Mouse (Mus musculus) liver, postnatal 0 days (tissue): ENCODE data around the gene Wfs1. TPM values are rescaled to one million over a fixed set of nuclear protein-coding genes. Genes with fewer than 3 reads are reported as not detected.

ENCODE experiments used
- ATAC-seq: fragments of 200-750 bp; cut with Nextera tagmentation; 2 replicates; pipeline ENCODE4 v1.8.0; 2017; ENCODE audit warnings: mild to moderate bottlenecking, moderate library complexity
- DNase-seq: peaks from one replicate; pipeline ENCODE4 v3.0.0-alpha.2; 2016
- H3K27ac ChIP-seq: fragments of 300-500 bp; sonication (generic); 2 replicates; pipeline ENCODE4 v1.5.1; 2014; ENCODE audit warnings: antibody characterized with exemption, moderate library complexity, mild to moderate bottlenecking, low read depth
- H3K27me3 ChIP-seq: fragments of 300-500 bp; sonication (generic); 2 replicates; pipeline ENCODE4 v1.6.1; 2014; ENCODE audit warnings: low read length, control low read depth, mixed read lengths; ENCODE audit not compliant: insufficient read depth
- H3K36me3 ChIP-seq: fragments of 300-500 bp; sonication (generic); replicated peaks from 2 replicates; pipeline ENCODE4 v1.6.1; 2014; ENCODE audit warnings: mild to moderate bottlenecking, control low read depth, low read length, moderate library complexity, mixed read lengths; ENCODE audit not compliant: insufficient read depth
- H3K4me1 ChIP-seq: fragments of 300-500 bp; sonication (generic); 2 replicates; pipeline ENCODE4 v1.6.1; 2014; ENCODE audit warnings: antibody characterized with exemption, mild to moderate bottlenecking, control low read depth; ENCODE audit not compliant: insufficient read depth
- H3K4me2 ChIP-seq: fragments of 300-500 bp; sonication (generic); 2 replicates; pipeline ENCODE4 v1.6.1; 2014; ENCODE audit warnings: low read depth, mild to moderate bottlenecking, low read length, moderate library complexity, mixed read lengths
- H3K4me3 ChIP-seq: fragments of 300-500 bp; sonication (generic); 2 replicates; pipeline ENCODE4 v1.5.1; 2014; ENCODE audit warnings: low read depth, low read length
- H3K9ac ChIP-seq: fragments of 300-500 bp; sonication (generic); replicated peaks from 2 replicates; pipeline ENCODE4 v1.6.1; 2014; ENCODE audit warnings: mild to moderate bottlenecking, moderate library complexity
- H3K9me3 ChIP-seq: fragments of 300-500 bp; sonication (generic); 2 replicates; pipeline ENCODE4 v1.6.1; 2016; ENCODE audit warnings: mild to moderate bottlenecking, control low read depth, low read length, mixed read lengths
- CTCF ChIP-seq: sonication (generic); IDR thresholded peaks from 2 replicates; pipeline ENCODE4 v1.5.1; 2016; ENCODE audit warnings: antibody characterized with exemption, low read depth
- EP300 ChIP-seq: IDR thresholded peaks from 2 replicates; pipeline ENCODE4 v1.6.1; 2016; ENCODE audit warnings: antibody characterized with exemption, low read depth, mild to moderate bottlenecking
- WGBS: fragments of 180-500 bp; shearing (Covaris S2); extraction: QIAGEN DNeasy Blood & Tissue Kit; methylation state at CpG from one replicate; pipeline ENCODE4 v1.1.7; 2014; ENCODE audit not compliant: insufficient replicate concordance; 5-methylcytosine and 5-hydroxymethylcytosine counted together
- polyA plus RNA-seq: library from polyadenylated mRNA; unstranded; fragments of >200 nt; fragmentation: Nextera tagmentation; extraction: Ambion mirVana; gene quantifications from 2 replicates; pipeline ENCODE4 v1.2.1, GENCODE M21; 2015

Wfs1 gene
- polyA plus RNA-seq, 1 experiment from 2014 or later: 1.9 TPM

GRCm38 (mm10) chr5:36938021-36938420, 51.0 kb downstream of the Wfs1 start:
- TF ChIP-seq CTCF: no peak
- TF ChIP-seq EP300: no peak
- DNase-seq (no peak), ATAC-seq (no peak)
- Histone ChIP-seq H3K9ac (no peak overlapping the region), H3K4me3 (no peak overlapping the region), H3K27ac (no peak overlapping the region), H3K4me1 (no peaks in the 10 kb centered on the region), H3K36me3 (no peaks in the 10 kb centered on the region), H3K4me2 (no peak overlapping the region), H3K27me3 (no peaks in the 10 kb centered on the region), H3K9me3 (no peaks in the 10 kb centered on the region)
- 75% methylated on average over 5 of the region's 5 CpGs for WGBS

GRCm38 (mm10) chr5:36936548-36936947, 52.5 kb downstream of the Wfs1 start:
- no peak overlapping the region for H3K27ac ChIP-seq
- no peak overlapping the region for H3K9ac ChIP-seq
- 71% methylated on average over 7 of the region's 7 CpGs for WGBS
- H3K36me3 ChIP-seq: no peaks in the 10 kb centered on the region
- TF ChIP-seq CTCF (no peak), EP300 (no peak)
- no peak for ATAC-seq
- H3K9me3 ChIP-seq: no peaks in the 10 kb centered on the region
- H3K4me2 ChIP-seq: no peak overlapping the region
- no peak for DNase-seq
- H3K4me3 ChIP-seq: no peak overlapping the region
- H3K27me3 ChIP-seq: no peaks in the 10 kb centered on the region
- H3K4me1 ChIP-seq: no peaks in the 10 kb centered on the region

- Histone ChIP-seq H3K4me1 (no peaks in the 10 kb centered on the region), H3K27ac (no peak overlapping the region), H3K27me3 (no peaks in the 10 kb centered on the region), H3K9me3 (no peaks in the 10 kb centered on the region), H3K4me3 (no peak overlapping the region), H3K4me2 (no peak overlapping the region), H3K36me3 (no peaks in the 10 kb centered on the region), H3K9ac (no peak overlapping the region)
- no peak for ATAC-seq
- TF ChIP-seq EP300 (no peak), CTCF (no peak)
- 70% methylated on average over 17 of the region's 17 CpGs for WGBS
- DNase-seq: no peak
Observed at GRCm38 (mm10) chr5:36935486-36936473, 53.2 kb downstream of the Wfs1 start.

DNA sequence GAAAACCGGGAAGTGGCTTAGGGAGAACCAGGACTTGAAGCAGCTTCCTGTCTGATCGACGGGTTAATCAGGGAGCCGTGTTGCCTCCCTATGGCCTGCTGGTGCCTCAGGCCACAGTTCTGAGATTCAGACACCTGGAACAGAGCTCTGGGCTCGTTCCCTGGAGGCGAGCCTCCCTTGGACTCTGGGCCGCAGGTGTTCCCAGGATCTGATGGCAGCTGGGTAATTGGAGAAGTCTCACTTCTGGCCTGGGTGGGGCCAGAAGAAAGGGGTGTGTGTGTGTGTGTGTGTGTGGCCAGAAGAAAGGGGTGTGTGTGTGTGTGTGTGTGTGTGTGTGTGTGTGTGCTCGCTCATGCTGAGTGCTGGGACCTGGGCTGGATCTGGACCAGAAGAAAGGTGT, 55.6 kb downstream of the Wfs1 start:
- H3K4me1 ChIP-seq: no peaks in the 10 kb centered on the region
- WGBS: 55% methylated on average over 8 of the region's 8 CpGs
- H3K36me3 ChIP-seq: no peaks in the 10 kb centered on the region
- no peak for TF ChIP-seq CTCF
- TF ChIP-seq EP300: no peak
- ATAC-seq (no peak), DNase-seq (no peak)
- H3K4me3 ChIP-seq: no peak overlapping the region
- H3K9ac ChIP-seq: no peak overlapping the region
- H3K4me2 ChIP-seq: no peak overlapping the region
- no peaks in the 10 kb centered on the region for H3K27me3 ChIP-seq
- H3K27ac ChIP-seq: no peak overlapping the region
- H3K9me3 ChIP-seq: no peaks in the 10 kb centered on the region

GRCm38 (mm10) chr5:36929376-36929775, 59.6 kb downstream of the Wfs1 start:
- H3K27ac ChIP-seq: no peak overlapping the region
- WGBS: 53% methylated on average over 3 of the region's 3 CpGs
- H3K36me3 ChIP-seq: no peaks in the 10 kb centered on the region
- ATAC-seq (no peak), DNase-seq (no peak)
- no peaks in the 10 kb centered on the region for H3K9me3 ChIP-seq
- H3K4me2 ChIP-seq: no peak overlapping the region
- H3K9ac ChIP-seq: no peak overlapping the region
- no peaks in the 10 kb centered on the region for H3K27me3 ChIP-seq
- TF ChIP-seq CTCF (no peak), EP300 (no peak)
- no peaks in the 10 kb centered on the region for H3K4me1 ChIP-seq
- H3K4me3 ChIP-seq: no peak overlapping the region

DNA sequence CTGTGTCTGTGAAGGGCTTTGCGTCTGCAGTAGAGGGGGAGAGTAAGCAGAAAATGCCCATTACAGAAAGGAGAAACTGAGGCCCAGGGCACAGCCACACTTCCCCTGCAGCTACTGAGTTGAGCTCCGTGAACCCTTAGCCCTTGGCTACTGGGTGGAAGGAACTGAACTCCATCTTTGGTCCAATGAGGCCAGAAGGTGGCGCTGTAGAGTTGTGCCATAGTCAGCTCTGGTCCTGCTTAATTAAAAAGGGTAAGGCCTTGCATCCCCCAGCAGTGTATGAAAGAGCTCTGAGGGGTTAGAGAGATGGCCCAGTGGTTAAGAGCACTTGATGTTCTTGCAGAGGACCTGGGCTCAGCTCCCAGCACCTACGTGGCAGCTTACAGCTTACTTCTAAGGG, 60.3 kb downstream of the Wfs1 start:
- DNase-seq: peak; percentile 25
- no peaks in the 10 kb centered on the region for H3K36me3 ChIP-seq
- ATAC-seq: no peak
- no peaks in the 10 kb centered on the region for H3K27me3 ChIP-seq
- H3K27ac ChIP-seq: no peak overlapping the region
- 46% methylated on average over 4 of the region's 4 CpGs for WGBS
- no peaks in the 10 kb centered on the region for H3K9me3 ChIP-seq
- no peaks in the 10 kb centered on the region for H3K4me1 ChIP-seq
- H3K4me3 ChIP-seq: no peak overlapping the region
- H3K9ac ChIP-seq: no peak overlapping the region
- TF ChIP-seq CTCF (peak; percentile 49), EP300 (no peak)
- no peak overlapping the region for H3K4me2 ChIP-seq
